Mouse (Mus musculus): Measurements from ENCODE around the gene Sox5.

Gene Sox5

DNA sequence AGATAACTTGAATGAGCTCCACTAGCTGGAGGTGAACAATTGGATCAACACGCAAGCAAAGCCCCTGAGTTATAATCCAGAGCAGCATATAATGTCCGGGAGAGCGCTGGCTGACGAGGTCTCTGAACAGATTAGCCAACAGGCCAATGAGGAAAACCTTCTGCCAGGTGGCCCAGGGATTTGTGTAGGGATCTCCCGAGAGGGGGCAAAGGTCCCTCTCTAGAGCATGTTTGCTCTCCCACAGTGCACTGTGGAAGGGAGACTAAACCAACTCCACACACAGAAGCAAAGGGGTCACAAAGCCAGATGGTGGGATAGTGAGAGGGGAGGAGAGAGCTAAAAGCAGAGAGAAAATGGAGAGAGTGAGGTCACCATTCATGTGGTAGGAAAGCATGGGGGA, 128.9 kb downstream of the Sox5 start:
- DNase-seq, result no peak

DNA sequence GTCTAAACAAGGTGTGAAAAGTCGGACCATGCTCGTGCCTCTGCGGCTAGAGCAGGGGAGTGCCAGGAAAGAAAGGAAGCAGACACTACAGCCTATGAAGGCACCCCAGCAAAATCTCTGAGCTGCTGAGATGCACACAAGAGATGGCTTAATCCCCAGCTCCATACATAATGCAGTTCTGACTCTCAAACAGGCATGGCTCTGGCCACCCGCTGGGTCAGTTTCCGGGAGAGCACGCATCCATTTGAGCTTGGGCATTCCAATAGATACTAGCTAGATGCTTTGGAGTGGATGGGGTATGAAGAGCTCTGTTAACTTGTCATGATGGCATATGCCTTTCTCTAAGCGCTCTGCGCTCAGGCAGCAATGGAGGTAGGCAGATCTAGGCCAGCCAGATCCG, 132.9 kb downstream of the Sox5 start:
- DNase-seq, result no peak

DNA sequence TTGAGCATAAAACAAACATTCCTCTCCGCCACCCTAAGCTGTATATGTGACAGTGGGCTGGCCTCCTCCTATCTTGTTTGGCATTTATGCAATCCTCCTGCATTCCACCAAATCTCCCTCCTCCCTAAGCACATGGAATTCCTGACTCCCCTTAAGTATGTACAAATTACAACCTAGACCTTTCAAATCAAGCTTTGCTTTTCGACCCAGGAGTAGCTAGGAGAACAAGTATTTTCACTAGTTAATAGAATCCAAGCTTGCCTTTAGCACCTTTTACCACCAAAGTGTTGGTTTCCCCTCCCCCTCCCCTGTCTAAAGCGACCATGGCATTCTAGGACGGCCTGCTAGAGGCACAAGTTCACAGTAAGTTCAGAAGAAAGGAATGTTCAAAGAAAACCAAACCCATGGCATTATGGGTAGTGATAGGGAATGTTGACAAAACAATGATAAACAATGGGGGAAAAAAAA, 133.6 kb downstream of the Sox5 start:
- no peak for DNase-seq

DNA sequence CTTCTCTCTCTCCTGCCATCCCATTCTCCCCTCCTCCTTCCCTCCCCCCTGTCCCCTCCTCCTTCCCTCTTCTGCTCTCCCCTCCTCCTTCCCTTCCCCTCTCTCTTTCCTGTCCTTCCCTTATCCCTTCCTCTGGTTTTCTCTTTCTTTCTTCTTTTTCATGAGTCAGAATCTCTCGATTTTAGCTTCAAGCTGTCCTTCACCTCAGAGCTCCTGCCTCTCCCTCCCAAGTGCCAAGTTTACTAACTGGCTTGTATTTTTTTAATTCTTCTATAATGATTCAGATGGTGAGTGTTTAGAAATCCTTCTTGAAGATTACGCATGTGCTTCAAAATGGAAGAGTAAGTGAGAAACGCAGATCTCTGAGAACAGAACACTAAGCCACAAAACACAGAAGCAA, 135.4 kb downstream of the Sox5 start:
- DNase-seq, result no peak

DNA sequence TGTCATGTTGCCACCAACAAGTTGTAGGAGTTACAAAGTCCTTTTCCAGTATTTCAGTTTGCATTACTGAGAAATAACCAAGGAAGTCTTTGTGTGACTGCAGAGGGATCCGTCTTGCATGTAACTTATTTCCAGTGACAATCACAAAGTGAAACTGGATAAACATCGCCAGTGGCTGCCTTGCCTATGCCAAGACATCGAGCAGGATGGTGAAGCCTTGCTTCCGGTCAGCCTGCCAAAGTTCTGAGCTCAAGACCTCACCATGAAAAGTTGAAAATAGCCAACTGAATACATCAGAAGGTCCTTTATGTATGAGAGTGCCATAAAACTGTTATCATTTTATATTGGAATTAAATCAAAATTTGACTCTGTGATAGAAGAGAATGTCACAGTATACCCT, 136.0 kb downstream of the Sox5 start:
- no peak for DNase-seq

DNA sequence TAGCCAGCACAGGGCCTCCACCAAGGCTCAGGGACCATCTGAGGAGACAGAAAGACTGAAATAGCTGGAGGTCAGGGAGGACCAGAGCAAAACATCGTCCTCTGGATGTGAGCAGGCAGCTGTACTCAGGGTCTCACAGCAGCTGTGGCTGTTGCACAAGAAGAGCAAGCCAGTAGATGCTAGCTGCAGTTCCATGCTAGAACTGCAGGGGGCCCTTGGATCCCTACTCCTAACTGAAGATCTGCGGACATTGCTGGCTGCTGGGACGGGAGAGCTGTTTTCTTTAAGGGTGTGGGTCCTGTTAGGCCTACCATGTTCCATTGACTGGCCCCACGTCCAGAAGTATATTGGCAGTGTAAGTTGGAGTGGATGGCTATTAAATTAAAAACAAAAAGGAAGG, 137.1 kb downstream of the Sox5 start:
- DNase-seq, result no peak

DNA sequence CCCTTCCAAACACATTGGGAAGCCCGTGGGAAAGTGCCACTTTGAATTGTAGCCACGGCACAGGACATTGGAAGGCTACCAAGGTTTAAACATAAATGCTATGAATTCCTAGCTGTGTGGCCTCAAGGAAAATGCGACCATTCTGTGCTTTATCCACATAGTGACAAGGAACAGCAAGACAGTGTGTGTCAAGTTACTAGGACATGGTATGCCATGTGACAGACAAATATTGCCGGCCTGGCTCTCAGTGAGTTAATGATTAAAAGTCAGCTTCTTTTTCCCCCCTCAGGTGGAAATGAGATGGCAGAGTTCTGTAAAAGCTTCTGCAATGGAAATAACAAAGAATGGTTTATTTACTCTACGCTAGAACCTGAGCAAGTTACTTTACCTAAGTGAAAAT, 138.2 kb downstream of the Sox5 start:
- no peak for DNase-seq

DNA sequence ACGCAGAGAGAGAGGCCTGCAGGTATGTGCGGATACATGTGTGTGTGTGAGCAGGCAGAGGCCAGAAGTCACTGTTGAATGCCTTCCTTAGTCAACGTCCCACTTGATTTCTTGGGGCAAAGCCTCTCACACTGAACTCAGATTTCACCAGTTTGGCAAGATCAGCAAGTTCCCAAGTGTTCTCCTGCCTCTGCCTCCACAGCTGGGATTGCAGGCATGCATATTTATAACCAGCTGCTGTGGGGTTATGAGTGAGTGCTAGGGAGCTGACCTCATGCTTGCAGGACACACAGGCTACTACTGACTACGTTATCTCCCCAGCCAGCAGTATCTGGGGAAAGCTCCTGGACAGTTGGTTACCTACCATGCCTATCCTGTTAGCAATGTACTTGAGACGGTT, 139.9 kb downstream of the Sox5 start:
- DNase-seq, result no peak

DNA sequence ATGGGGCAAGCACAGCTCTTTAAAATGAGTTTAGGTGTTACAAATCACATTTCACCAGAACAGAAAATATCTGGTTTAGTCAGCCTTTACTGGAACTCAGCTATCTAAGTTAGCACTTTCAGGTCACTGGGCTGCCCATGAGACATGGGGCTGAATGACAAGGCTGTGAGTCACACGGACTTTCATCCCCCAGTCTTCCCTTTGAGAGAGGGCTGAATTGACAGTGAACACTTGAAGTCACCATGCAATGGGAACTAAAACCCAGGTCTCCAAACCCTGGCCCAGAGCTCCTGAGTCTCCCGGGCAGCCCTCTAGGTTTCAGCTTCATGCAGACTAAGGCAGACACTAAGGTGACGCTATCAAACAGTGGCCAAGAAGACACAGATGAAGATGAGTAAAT, 141.2 kb downstream of the Sox5 start:
- DNase-seq, result no peak

DNA sequence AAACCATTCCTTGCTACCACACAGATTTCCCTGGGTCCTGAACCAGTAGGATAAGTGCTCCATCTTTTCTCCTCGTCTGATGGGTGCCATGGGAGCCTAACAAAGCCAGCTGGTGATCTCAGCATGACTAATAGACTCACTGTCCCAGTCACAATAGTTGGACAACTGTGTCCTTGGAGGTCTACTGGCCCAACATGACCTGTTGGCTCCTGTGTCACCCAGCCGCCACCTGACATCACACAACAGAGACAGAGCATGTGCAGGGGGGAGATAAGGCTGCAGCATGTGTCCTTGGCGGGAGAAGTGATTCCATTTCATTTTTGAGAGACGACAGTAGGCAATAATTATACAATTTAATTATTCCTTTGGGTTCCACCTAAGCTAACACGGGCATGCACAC, 143.2 kb downstream of the Sox5 start:
- no peak for DNase-seq

DNA sequence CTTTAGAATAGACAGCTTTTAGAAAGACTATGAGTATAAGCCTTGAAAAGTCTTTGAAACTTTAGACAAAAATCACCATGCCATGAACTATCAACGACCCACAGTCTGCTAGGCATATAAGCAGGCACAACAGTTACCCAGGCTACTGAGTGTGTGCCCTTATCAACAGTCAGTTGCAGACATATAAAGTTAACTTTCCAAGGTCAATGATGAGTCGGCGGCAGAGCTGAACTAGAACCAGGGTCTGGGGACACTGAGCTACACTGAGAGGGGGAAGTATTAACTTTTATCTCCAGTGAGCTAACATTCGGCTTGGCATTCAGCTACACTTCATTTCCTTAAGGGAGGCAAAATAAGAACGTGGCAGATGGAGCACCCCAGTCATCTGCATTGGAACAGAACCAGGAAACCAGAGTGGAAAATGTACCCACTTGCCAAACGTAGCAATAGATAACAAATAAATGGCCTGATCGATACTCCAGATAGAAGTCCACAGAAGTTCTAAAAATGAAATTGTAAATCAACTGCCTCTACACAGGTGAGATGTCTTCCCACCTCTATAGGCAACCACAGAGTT, 154.2 kb downstream of the Sox5 start:
- DNase-seq, result no peak

DNA sequence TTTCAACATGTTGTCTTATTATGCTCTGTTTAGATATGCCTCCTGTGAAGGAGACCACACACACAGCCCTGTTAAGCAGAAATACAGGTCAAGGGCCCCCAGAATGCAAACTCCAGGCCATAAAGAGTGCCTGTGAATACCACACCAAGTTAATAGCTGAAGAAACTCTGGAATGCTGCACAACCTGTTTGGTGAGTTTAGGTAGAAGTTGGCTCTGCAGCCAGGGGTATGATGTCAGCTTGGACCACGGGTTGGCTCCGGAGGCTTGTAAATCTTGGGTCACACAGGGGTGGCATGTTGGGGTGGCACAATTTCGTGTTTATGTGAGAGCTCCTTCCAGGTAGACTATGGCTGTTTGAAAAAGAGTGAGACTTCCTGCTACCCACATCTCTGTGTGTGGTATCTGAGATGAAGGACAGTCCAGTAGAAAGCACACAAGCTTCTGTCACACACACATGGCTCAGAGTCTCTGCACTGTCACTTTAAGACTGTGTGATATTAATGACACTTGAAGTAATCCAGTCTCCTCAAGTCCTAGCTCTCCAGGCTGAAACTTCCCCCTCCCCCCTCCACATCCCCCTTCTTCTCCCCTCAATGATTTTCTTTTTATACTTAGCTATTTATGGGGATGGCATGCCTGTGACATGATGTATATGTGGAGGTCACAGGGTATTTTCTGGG, 160.5 kb downstream of the Sox5 start:
- DNase-seq, result no peak

DNA sequence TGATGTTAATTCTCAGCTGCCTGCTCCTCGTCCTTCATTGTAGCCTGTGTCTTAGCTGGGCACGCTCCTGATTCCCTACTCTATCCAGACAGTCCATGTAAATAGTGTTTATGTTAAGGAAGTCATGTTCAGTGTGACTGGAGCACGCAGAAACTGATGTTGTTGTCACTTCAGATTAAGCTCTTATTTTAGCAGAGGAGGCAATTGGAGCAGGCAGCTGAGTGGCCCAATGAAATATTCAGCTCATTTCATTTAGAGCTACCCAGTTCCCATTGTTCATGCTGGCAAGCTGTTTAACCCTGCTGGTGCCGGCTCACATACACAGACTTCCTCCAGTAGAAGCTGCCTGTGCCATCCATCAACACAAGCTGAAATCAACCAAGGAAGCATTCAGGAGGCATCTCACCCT, 170.4 kb downstream of the Sox5 start:
- DNase-seq, result no peak

DNA sequence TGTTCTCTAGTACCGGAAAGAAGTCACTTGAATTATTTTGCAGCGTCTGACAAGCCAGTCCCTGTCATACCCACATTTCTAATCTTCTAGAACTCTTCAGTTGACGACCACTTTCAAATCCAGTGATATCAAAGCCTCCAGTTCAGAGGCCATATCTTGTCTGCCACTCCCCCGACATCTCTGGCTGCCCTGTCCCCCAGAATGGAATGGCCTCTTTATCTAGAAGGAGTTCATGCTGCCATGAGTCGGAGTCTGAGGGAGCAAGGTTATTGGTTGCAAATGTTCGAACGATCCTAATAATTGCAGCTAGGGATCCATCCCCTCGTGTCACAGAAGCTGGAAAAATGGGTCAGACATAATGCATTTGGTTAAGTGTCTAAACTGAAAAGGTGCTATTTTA, 170.9 kb downstream of the Sox5 start:
- DNase-seq, result no peak

DNA sequence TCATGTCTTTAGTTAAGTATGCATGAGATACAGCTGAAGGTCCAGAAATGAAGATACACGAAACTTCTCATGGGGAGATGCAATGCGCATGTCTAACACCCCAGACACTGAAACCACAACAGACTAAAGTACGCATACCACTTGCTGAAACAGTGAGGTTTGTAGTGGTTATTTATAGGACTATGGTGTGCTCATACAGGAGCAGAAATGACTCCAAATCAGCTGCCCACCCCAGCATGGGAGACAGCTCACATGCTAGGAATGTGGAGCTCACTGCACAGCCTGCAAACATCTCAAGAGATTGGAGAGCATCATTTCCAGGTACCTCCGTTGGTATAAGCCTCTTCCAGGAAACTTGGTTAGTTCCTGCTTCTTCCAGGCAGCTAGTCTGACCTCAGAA, 178.9 kb downstream of the Sox5 start:
- no peak for DNase-seq

DNA sequence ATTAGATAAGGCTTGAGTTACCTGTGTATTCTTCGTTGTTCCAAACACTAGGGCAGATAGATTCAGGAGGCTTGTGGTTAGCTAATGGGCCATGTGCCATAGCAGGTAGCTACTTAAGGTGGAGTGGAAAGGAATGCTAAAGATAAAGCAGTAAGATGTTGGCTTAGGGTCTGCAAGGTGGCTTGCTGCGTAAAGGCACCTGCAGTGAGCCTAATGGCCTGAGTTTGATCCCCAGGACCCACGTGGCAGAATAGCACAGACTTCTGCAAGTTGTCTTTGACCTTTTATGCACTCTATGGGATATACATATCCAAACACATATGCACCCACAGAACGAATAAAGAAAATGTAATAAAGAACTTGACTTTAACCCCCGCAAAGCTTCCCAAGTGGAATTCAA, 181.4 kb downstream of the Sox5 start:
- no peak for DNase-seq

DNA sequence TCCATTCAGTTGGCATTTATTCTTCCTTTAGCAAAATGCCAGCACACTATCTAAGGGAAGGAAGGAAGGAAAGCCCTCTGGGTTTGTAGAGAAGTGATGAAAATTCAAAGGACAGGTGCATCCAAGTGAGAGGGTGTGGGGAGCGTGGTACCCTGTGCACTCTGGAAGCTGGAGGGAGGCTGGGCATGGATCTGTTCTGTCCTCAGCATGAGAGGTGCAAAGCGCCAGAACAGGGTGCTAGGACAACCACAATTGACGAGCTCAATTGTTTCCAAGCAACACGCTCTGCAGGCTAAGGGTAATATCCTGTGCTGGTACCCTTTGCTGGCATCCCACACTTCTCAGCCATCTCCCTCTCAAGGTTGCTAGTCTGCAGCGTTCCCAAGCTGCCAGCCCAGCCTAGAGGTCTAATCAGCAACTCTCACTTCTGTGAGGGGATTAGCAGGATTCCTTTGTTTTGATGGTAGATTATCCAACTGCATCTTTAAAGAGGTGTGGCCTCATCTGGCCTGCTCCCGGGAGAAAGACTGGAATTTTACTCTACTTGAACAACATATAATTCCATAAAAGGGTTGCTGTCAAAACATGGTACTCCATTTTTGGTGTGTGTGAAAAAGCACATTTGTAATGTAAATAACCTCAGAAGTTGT, 183.3 kb downstream of the Sox5 start:
- DNase-seq, result no peak

DNA sequence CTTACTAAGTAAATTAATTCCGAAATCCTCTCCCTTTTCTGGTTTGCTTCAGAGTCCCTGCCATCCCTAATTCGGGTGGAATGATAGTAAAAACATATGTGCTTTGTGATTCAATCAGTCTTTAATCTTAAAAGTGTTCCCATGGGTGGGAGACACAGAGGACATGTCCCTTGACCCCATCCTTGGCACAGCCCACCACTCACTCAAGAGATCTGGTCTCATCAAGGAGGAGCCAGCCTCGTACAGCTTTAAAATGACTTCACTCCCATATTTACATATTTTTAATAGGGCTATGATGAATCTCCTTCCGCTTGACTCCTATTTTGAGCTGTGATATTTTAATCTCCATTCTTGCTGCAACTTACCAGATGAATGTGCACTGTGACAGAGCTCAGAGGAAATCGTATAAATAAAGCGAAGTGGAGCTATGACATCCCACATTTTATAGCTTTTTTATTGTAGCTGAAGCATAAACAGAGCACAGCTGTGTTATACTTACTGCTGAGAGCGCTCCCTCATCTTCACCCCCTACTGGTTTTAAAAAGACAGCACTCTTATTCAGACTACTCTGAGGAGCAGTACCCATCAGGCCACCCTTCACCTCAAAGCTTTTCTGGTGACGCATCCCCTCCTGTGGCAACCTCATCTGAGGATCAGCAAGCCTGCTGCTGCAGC, 185.1 kb downstream of the Sox5 start:
- no peak for DNase-seq

DNA sequence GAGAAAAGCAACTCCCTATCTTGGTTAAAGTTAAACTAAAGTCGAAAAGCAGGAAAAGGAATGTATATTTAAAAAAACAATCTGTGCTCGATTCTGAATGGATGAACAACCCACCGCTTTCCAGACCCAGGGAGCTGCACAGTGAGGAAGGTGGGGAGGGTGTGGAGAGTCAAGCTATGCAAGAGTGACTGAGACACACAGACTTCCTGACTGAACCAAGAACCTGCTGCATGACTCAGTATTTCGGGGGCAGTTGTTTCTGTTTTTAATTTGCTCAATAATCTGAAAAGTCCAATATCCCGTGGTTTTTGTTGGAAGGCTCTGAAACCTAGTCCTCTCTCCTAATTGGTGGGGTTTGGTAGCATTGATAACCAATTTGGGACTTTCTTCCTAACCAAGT, 196.9 kb downstream of the Sox5 start:
- no peak for DNase-seq

DNA sequence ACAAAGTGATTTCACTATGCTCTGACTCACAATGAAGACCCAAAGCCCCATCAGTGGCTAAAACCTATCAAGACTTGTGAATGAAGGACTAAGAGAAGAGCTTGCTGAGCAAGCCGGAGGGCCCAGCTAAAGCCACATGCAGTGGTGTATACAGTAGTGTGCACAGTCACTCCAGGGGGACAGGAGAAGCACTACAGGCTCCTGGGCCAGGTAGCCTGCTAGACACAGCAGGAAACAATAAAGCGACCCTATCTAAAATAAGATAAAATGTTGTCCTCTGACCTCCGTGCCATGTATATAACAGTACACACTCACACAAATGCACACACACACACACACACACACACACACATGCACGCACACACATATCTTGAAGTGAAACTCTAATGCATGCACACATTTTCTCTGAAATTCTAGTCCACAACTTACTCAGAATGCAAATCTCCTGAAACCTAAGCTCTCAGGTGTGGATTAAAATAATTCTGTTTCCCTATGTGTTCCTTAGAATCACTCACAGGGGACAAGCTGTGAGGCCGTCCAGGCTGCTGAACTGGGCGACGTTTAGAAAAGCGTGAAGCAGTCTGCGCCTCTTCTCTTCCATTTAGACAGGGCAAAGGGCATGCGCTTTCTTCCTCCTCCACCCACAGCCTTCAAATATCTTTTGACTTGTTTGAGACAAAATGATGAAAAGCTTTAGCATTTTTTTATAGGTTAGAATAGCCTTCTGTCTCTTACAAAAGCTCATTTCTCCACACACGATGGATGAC, 197.5 kb downstream of the Sox5 start:
- DNase-seq, result no peak

DNA sequence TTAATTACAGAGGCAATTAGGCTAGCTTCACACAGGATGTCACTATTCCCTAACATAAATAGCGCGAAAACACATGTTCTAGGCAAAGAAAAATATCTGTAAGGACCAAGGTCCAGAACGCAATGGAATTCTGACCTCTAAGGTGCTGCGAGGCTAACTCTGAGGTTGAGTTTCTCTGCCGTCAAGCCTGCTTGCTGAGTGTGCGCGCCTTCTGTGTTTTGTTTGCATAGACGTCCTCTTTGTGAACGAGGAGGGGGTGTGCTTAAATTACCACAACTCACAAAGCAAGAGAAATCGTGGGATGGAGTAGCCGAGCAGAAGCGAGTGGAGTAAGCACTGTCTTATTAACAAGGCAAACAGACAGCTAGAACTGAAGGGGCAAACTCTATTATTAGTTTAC, 202.5 kb downstream of the Sox5 start:
- DNase-seq, result no peak

DNA sequence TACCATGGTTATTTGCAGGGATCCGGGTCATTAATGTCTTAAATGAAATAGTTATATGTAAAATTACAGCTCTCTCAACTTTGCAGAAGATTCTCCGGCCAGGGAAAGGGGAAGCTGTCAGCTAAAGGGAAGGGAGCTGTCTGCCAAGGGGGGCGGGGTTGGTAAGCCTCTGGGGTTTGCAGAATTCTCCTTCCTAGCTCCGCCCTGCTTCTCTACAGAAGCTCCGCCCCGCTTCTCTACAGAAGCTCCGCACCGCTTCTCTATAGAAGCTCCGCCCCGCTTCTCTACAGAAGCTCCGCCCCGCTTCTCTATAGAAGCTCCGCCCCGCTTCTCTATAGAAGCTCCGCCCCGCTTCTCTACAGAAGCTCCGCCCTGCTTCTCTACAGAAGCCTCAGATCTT, 210.9 kb downstream of the Sox5 start:
- DNase-seq, result no peak

DNA sequence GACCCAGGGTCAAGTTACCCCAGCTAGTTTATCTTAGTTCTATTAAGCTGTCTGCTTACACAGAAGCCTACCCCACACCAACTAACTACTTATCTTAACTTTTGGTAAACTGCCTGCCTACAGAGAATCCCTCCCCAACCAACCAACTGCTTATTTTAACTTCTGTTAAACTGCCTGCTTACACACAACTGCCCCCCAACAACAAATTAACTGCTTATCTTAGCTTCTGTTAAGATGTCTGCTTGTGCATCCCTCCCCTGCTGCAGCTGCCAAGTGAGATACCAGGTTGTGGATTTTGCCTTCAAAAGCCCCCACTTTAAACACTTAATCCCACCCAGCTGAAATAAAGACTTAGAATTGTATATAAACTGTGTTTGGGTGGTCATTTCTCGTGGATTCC, 215.9 kb downstream of the Sox5 start:
- DNase-seq, result no peak
